Comparison of ENCODE assay signal across 7 mouse cellular contexts in the genomic region with DNA sequence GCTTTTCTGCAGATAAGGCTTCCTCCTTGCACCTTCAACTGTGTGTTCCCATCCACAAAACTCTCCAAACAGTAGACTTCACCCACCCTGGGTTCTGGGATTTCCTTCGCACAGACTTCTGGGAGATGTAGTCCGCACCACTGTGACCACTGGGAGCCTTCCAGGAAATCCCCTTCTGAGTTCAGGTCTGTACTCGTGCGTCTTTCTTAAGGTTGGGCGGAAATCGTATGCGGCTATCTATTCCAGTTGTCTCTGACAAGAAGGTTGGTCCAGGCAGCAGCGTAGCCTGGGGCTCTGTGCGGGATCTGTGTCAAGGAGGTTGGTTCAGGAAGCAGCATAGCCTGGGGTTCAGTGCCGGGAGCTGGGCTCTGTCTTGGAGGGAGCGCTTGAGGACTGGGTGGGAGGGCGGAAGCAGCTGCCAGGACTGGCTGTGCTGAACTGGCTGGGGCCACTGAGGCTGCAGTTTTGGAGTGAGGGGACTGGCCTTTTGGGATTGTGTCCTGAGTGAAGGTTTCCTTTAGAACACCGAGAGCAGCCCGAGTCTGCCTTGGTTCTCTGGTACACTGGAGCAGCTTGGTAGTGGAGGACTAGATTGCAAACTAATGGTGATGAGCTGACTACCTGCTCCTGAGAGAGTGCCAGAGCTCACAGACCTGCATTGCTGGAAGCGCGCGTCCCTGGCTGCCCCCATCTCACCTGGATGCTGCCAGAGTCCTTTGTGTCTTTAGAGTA. TPM values are rescaled to one million over a fixed set of nuclear protein-coding genes. Genes with fewer than 3 reads are reported as not detected.
DNase-seq lines count a peak whose midpoint lies in the region; ATAC-seq and TF ChIP-seq lines count a peak whose summit lies in the region.
"Not testable (repeated sequence)": the region's sequence is repeated elsewhere in the genome, so short reads cannot be mapped to it uniquely, and the experiment has no call there.

A gene (plus strand): TSS at position 192 of the 732 bp plus-strand sequence.

- intact Hi-C loops in heart, adult 2 months (cut with DNase I) = loop anchor here (2.0 to 10.0 kb wide), 5 partner anchors 20 to 312 kb away; a partner anchor contains a TSS

- under 1% methylated on average over 13 of the region's 17 CpGs for WGBS in embryonic facial prominence, embryonic 14.5 days
- WGBS in heart, adult 2 months = 0% methylated on average over 17 of the region's 17 CpGs
- 1% methylated on average over 17 of the region's 17 CpGs for WGBS in limb, embryonic 12.5 days
- under 1% methylated on average over 16 of the region's 17 CpGs for WGBS in midbrain, embryonic 14.5 days

- peak; percentile 46; the same call in 1 of the 2 replicates for TF ChIP-seq POLR2A in heart, adult 2 months (IDR thresholded peaks at IDR 0.05; ENCODE audit: insufficient read depth, low read depth, low read length)

- not testable (repeated sequence) for TF ChIP-seq EP300 in heart, adult 2 months (IDR thresholded peaks at IDR 0.05; ENCODE audit: insufficient read depth, low read depth, low read length)

- H3K4me3 ChIP-seq in embryonic facial prominence, embryonic 14.5 days (ENCODE audit: low read depth, low read length) = peak within 1 kb of the TSS; percentile 64
- H3K4me3 ChIP-seq in heart, adult 2 months = peak within 1 kb of the TSS; percentile 71
- H3K4me3 ChIP-seq in limb, embryonic 12.5 days (replicated peaks) = peak within 1 kb of the TSS; percentile 63
- peak within 1 kb of the TSS; percentile 49 for H3K4me3 ChIP-seq in midbrain, embryonic 14.5 days (replicated peaks; ENCODE audit: low read depth, low read length)

- not testable (repeated sequence) for TF ChIP-seq CTCF in heart, adult 2 months (IDR thresholded peaks at IDR 0.05)

- H3K27me3 ChIP-seq in embryonic facial prominence, embryonic 14.5 days (replicated peaks; ENCODE audit: control insufficient read depth, insufficient read depth, low read length); heart, adult 2 months (ENCODE audit: control insufficient read depth, insufficient read depth, low read length); limb, embryonic 12.5 days; midbrain, embryonic 14.5 days (ENCODE audit: control insufficient read depth, insufficient read depth, low read length): not testable (repeated sequence)

- DNase-seq in adrenal gland, postnatal 36 days = peak; percentile 81
- DNase-seq in embryonic facial prominence, embryonic 14.5 days (ENCODE audit: low spot score) = peak; percentile 88
- peak; percentile 83 to 88 for DNase-seq in heart, adult 2 months
- DNase-seq in kidney, adult 8-10 months = peak; percentile 79 to 85
- DNase-seq in midbrain, embryonic 14.5 days = peak; percentile 79
- DNase-seq in spleen, adult 12 weeks (ENCODE audit: low spot score) = peak; percentile 56

- H3K9ac ChIP-seq in embryonic facial prominence, embryonic 14.5 days (ENCODE audit: low read depth, low read length) = peak within 1 kb of the TSS; percentile 79
- peak within 1 kb of the TSS; percentile 92 for H3K9ac ChIP-seq in heart, adult 2 months (ENCODE audit: low read depth, low read length)
- peak within 1 kb of the TSS; percentile 59 for H3K9ac ChIP-seq in limb, embryonic 12.5 days (replicated peaks)
- H3K9ac ChIP-seq in midbrain, embryonic 14.5 days (replicated peaks; ENCODE audit: low read length) = peak within 1 kb of the TSS; percentile 60

- peak; percentile 98 for ATAC-seq in embryonic facial prominence, embryonic 14.5 days (ENCODE audit: low read depth)
- peak; percentile 99 for ATAC-seq in limb, embryonic 12.5 days (ENCODE audit: insufficient number of reproducible peaks, insufficient read depth, low FRiP score, low TSS enrichment, low read depth)
- peak; percentile 95 for ATAC-seq in midbrain, embryonic 14.5 days (ENCODE audit: low FRiP score, low TSS enrichment)

- not testable (repeated sequence) for H3K27ac ChIP-seq in embryonic facial prominence, embryonic 14.5 days (replicated peaks; ENCODE audit: low read depth, low read length); limb, embryonic 12.5 days
- peak within 1 kb of the TSS; percentile 52 for H3K27ac ChIP-seq in heart, adult 2 months
- H3K27ac ChIP-seq in midbrain, embryonic 14.5 days (replicated peaks; ENCODE audit: low read depth, low read length) = peak within 1 kb of the TSS; percentile 49; the same call in 1 of the 2 replicates

- not testable (repeated sequence) for H3K4me1 ChIP-seq in embryonic facial prominence, embryonic 14.5 days (ENCODE audit: control insufficient read depth, insufficient read depth, low read length); heart, adult 2 months (ENCODE audit: control insufficient read depth, insufficient read depth, low read length); limb, embryonic 12.5 days (replicated peaks); midbrain, embryonic 14.5 days (ENCODE audit: control insufficient read depth, insufficient read depth, low read length)

- peak within 1 kb of the TSS; percentile 62 for H3K4me2 ChIP-seq in embryonic facial prominence, embryonic 14.5 days (ENCODE audit: low read depth, low read length)
- H3K4me2 ChIP-seq in limb, embryonic 12.5 days = peak within 1 kb of the TSS; percentile 61
- H3K4me2 ChIP-seq in midbrain, embryonic 14.5 days (ENCODE audit: low read length) = peak within 1 kb of the TSS; percentile 58

- not testable (repeated sequence) for H3K79me2 ChIP-seq in heart, adult 2 months (replicated peaks; ENCODE audit: control insufficient read depth, insufficient read depth, low read length)

- H3K9me3 ChIP-seq in embryonic facial prominence, embryonic 14.5 days (ENCODE audit: control insufficient read depth, low read length); limb, embryonic 12.5 days; midbrain, embryonic 14.5 days (ENCODE audit: control insufficient read depth, low read length): not testable (repeated sequence)

- H3K36me3 ChIP-seq in embryonic facial prominence, embryonic 14.5 days (ENCODE audit: control insufficient read depth, insufficient read depth, low read length); heart, adult 2 months (ENCODE audit: control insufficient read depth, insufficient read depth, low read length); limb, embryonic 12.5 days: not testable (repeated sequence)
- peaks cover 11% of the 10 kb centered on the region for H3K36me3 ChIP-seq in midbrain, embryonic 14.5 days (ENCODE audit: control insufficient read depth, insufficient read depth, low read length)

RNA-seq across cellular contexts. Expression of the gene that starts here (rescaled TPM):
- 1 to 10 TPM; 5.2 to 6.0 TPM for total RNA-seq in adrenal gland, postnatal 36 days (2021)
- polyA plus RNA-seq in embryonic facial prominence, embryonic 14.5 days (2014; fragmentation: Nextera tagmentation; extraction: Ambion mirVana) = 5.1 and 5.9 TPM in 2 replicates
- 1 to 10 TPM; 3.0 to 3.4 TPM for total RNA-seq in heart, adult 2 months (2021)
- 1.5 and 2.5 TPM in 2 replicates for polyA plus RNA-seq in heart, adult 2 months (2012; rRNA removed)
- 7.6 and 8.1 TPM in 2 replicates for polyA plus RNA-seq in limb, embryonic 12.5 days (2016; fragmentation: Nextera tagmentation; extraction: Ambion mirVana)
- polyA plus RNA-seq in midbrain, embryonic 14.5 days (2014; fragmentation: Nextera tagmentation; extraction: Ambion mirVana) = 5.4 and 6.2 TPM in 2 replicates
